Mouse (Mus musculus) liver, embryonic 13.5 days (tissue): ENCODE data around the gene Epsti1. TPM values are rescaled to one million over a fixed set of nuclear protein-coding genes. Genes with fewer than 3 reads are reported as not detected.
"Not testable (repeated sequence)": the region's sequence is repeated elsewhere in the genome, so short reads cannot be mapped to it uniquely, and the experiment has no call there.

ENCODE experiments used
- ATAC-seq: fragments of 200-750 bp; cut with Nextera tagmentation; 2 replicates; pipeline ENCODE4 v1.8.0; 2017; ENCODE audit warnings: low read depth, mild to moderate bottlenecking, moderate number of reproducible peaks, moderate library complexity
- DNase-seq: peaks from one replicate; pipeline ENCODE4 v3.0.0; 2022
- H3K27ac ChIP-seq: fragments of 300-500 bp; sonication (generic); 2 replicates; pipeline ENCODE4 v1.5.1; 2015; ENCODE audit warnings: moderate library complexity, mild to moderate bottlenecking, inconsistent platforms
- H3K27me3 ChIP-seq: fragments of 300-500 bp; sonication (generic); 2 replicates; pipeline ENCODE4 v1.6.1; 2015; ENCODE audit warnings: mild to moderate bottlenecking, inconsistent platforms
- H3K36me3 ChIP-seq: fragments of 300-500 bp; sonication (generic); 2 replicates; pipeline ENCODE4 v1.6.1; 2015; ENCODE audit warnings: mild to moderate bottlenecking, inconsistent platforms
- H3K4me1 ChIP-seq: fragments of 300-500 bp; sonication (generic); replicated peaks from 2 replicates; pipeline ENCODE4 v1.6.1; 2015; ENCODE audit warnings: inconsistent platforms
- H3K4me2 ChIP-seq: fragments of 300-500 bp; sonication (generic); 2 replicates; pipeline ENCODE4 v1.6.1; 2015; ENCODE audit warnings: inconsistent platforms, mild to moderate bottlenecking, moderate library complexity
- H3K4me3 ChIP-seq: fragments of 300-500 bp; sonication (generic); replicated peaks from 2 replicates; pipeline ENCODE4 v1.5.1; 2015; ENCODE audit warnings: mild to moderate bottlenecking, inconsistent platforms
- H3K9ac ChIP-seq: fragments of 300-500 bp; sonication (generic); 2 replicates; pipeline ENCODE4 v1.6.1; 2015; ENCODE audit warnings: mild to moderate bottlenecking, inconsistent platforms
- H3K9me3 ChIP-seq: fragments of 300-500 bp; sonication (generic); replicated peaks from 2 replicates; pipeline ENCODE4 v1.6.1; 2016; ENCODE audit warnings: inconsistent platforms
- WGBS: fragments of 180-500 bp; shearing (Covaris S2); methylation state at CpG from one replicate; pipeline ENCODE4 v1.1.7; 2015; ENCODE audit not compliant: insufficient replicate concordance; 5-methylcytosine and 5-hydroxymethylcytosine counted together
- polyA plus RNA-seq: library from polyadenylated mRNA; unstranded; fragments of >200 nt; fragmentation: Nextera tagmentation; extraction: Ambion mirVana; gene quantifications from 2 replicates; pipeline ENCODE4 v1.2.1, GENCODE M21; 2015

Gene Epsti1
- polyA plus RNA-seq, 1 experiment from 2014 or later, result 1.4 TPM

- H3K4me3 ChIP-seq, ATAC-seq, H3K36me3 ChIP-seq, DNase-seq, H3K4me2 ChIP-seq, H3K9me3 ChIP-seq, H3K27ac ChIP-seq, H3K9ac ChIP-seq, H3K27me3 ChIP-seq: not testable (repeated sequence)
- WGBS, result 29% methylated on average over 2 of the region's 2 CpGs
- peaks cover 12% of the 10 kb centered on the region; the same call in 1 of the 2 replicates for H3K4me1 ChIP-seq
Measured at GRCm38 (mm10) chr14:77877876-77878275, 26.2 kb upstream of the Epsti1 start.

GRCm38 (mm10) chr14:77881998-77882397 lies 22.0 kb upstream of the Epsti1 start:
- no peak for DNase-seq
- H3K9me3 ChIP-seq, result no peaks in the 10 kb centered on the region
- no peaks in the 10 kb centered on the region for H3K36me3 ChIP-seq
- no peak overlapping the region for H3K9ac ChIP-seq
- no peaks in the 10 kb centered on the region for H3K27me3 ChIP-seq
- no peak overlapping the region for H3K4me2 ChIP-seq
- no peak overlapping the region for H3K27ac ChIP-seq
- H3K4me3 ChIP-seq, result no peak overlapping the region
- no peak for ATAC-seq
- WGBS, result 68% methylated on average over 1 of the region's 1 CpGs
- no peaks in the 10 kb centered on the region for H3K4me1 ChIP-seq

- H3K4me3 ChIP-seq, result no peak overlapping the region
- WGBS, result 55% methylated on average over 6 of the region's 6 CpGs
- no peak overlapping the region for H3K9ac ChIP-seq
- DNase-seq (no peak), ATAC-seq (no peak)
- H3K4me1 ChIP-seq, result no peaks in the 10 kb centered on the region
- no peaks in the 10 kb centered on the region for H3K27me3 ChIP-seq
- no peak overlapping the region for H3K27ac ChIP-seq
- no peak overlapping the region for H3K4me2 ChIP-seq
- no peaks in the 10 kb centered on the region for H3K36me3 ChIP-seq
- no peaks in the 10 kb centered on the region for H3K9me3 ChIP-seq
Measured at GRCm38 (mm10) chr14:77882669-77883068, 21.4 kb upstream of the Epsti1 start.

- DNase-seq (no peak), ATAC-seq (no peak)
- no peak overlapping the region for H3K9ac ChIP-seq
- H3K27me3 ChIP-seq, result no peaks in the 10 kb centered on the region
- no peak overlapping the region for H3K4me2 ChIP-seq
- no peaks in the 10 kb centered on the region for H3K4me1 ChIP-seq
- H3K9me3 ChIP-seq, result no peaks in the 10 kb centered on the region
- no peaks in the 10 kb centered on the region for H3K36me3 ChIP-seq
- H3K27ac ChIP-seq, result no peak overlapping the region
- H3K4me3 ChIP-seq, result no peak overlapping the region
- WGBS, result 68% methylated on average over 3 of the region's 3 CpGs
Measured at GRCm38 (mm10) chr14:77886376-77886775, 17.7 kb upstream of the Epsti1 start.

- ATAC-seq, result no peak
Measured at GRCm38 (mm10) chr14:77886941-77887340, 17.1 kb upstream of the Epsti1 start.

GRCm38 (mm10) chr14:77889911-77890310 lies 14.1 kb upstream of the Epsti1 start:
- WGBS, result 66% methylated on average over 7 of the region's 7 CpGs

More at GRCm38 (mm10) chr14:77886941-77887340, 17.1 kb upstream of the Epsti1 start:
- no peaks in the 10 kb centered on the region for H3K36me3 ChIP-seq
- no peak overlapping the region for H3K4me2 ChIP-seq
- H3K9me3 ChIP-seq, result no peaks in the 10 kb centered on the region
- H3K9ac ChIP-seq, result no peak overlapping the region
- H3K27ac ChIP-seq, result no peak overlapping the region
- DNase-seq, result no peak
- H3K27me3 ChIP-seq, result no peaks in the 10 kb centered on the region
- H3K4me1 ChIP-seq, result no peaks in the 10 kb centered on the region
- H3K4me3 ChIP-seq, result no peak overlapping the region
- 68% methylated on average over 4 of the region's 4 CpGs for WGBS

GRCm38 (mm10) chr14:77895951-77896350 lies 8.1 kb upstream of the Epsti1 start:
- Histone ChIP-seq H3K4me1 (no peaks in the 10 kb centered on the region), H3K4me2 (no peak overlapping the region), H3K27me3 (no peaks in the 10 kb centered on the region), H3K9ac (no peak overlapping the region), H3K9me3 (no peaks in the 10 kb centered on the region), H3K27ac (no peak overlapping the region), H3K4me3 (no peak overlapping the region), H3K36me3 (no peaks in the 10 kb centered on the region)
- DNase-seq (no peak), ATAC-seq (no peak)
- WGBS, result 64% methylated on average over 3 of the region's 3 CpGs

More at GRCm38 (mm10) chr14:77889911-77890310, 14.1 kb upstream of the Epsti1 start:
- Histone ChIP-seq H3K27me3 (no peaks in the 10 kb centered on the region), H3K9me3 (no peaks in the 10 kb centered on the region), H3K4me3 (no peak overlapping the region), H3K36me3 (no peaks in the 10 kb centered on the region), H3K4me2 (no peak overlapping the region), H3K9ac (no peak overlapping the region), H3K4me1 (no peaks in the 10 kb centered on the region), H3K27ac (no peak overlapping the region)
- ATAC-seq, result no peak
- DNase-seq, result no peak

GRCm38 (mm10) chr14:77902541-77902940 lies 1.5 kb upstream of the Epsti1 start:
- Histone ChIP-seq H3K9me3 (no peaks in the 10 kb centered on the region), H3K9ac (no peak overlapping the region), H3K4me1 (no peaks in the 10 kb centered on the region), H3K36me3 (no peaks in the 10 kb centered on the region), H3K27ac (no peak overlapping the region), H3K4me2 (no peak overlapping the region), H3K4me3 (no peak overlapping the region), H3K27me3 (no peaks in the 10 kb centered on the region)
- no peak for DNase-seq
- no peak for ATAC-seq
- WGBS, result 65% methylated on average over 3 of the region's 3 CpGs

- Histone ChIP-seq H3K36me3 (no peaks in the 10 kb centered on the region), H3K4me2 (no peak overlapping the region), H3K27me3 (no peaks in the 10 kb centered on the region), H3K4me3 (no peak overlapping the region), H3K4me1 (no peaks in the 10 kb centered on the region), H3K9ac (no peak overlapping the region), H3K27ac (no peak overlapping the region), H3K9me3 (no peaks in the 10 kb centered on the region)
- DNase-seq (no peak), ATAC-seq (no peak)
- WGBS, result 65% methylated on average over 5 of the region's 5 CpGs
Measured at GRCm38 (mm10) chr14:77905466-77905865, 1.4 kb downstream of the Epsti1 start.

- ATAC-seq (no peak), DNase-seq (no peak)
- Histone ChIP-seq H3K9ac (no peak overlapping the region), H3K4me2 (no peak overlapping the region), H3K27ac (no peak overlapping the region), H3K4me1 (no peaks in the 10 kb centered on the region), H3K9me3 (no peaks in the 10 kb centered on the region), H3K36me3 (no peaks in the 10 kb centered on the region), H3K27me3 (no peaks in the 10 kb centered on the region), H3K4me3 (no peak overlapping the region)
- WGBS, result 58% methylated on average over 5 of the region's 5 CpGs
Measured at GRCm38 (mm10) chr14:77906586-77906985, 2.5 kb downstream of the Epsti1 start.

GRCm38 (mm10) chr14:77915776-77916175 lies 11.7 kb downstream of the Epsti1 start:
- no peak overlapping the region for H3K4me3 ChIP-seq
- ATAC-seq, result no peak
- no peaks in the 10 kb centered on the region for H3K9me3 ChIP-seq
- DNase-seq, result no peak
- 76% methylated on average over 5 of the region's 5 CpGs for WGBS
- no peaks in the 10 kb centered on the region for H3K36me3 ChIP-seq
- H3K4me1 ChIP-seq, result no peaks in the 10 kb centered on the region
- H3K27ac ChIP-seq, result no peak overlapping the region
- H3K27me3 ChIP-seq, result no peaks in the 10 kb centered on the region
- H3K4me2 ChIP-seq, result no peak overlapping the region
- no peak overlapping the region for H3K9ac ChIP-seq

- Histone ChIP-seq H3K4me2 (no peak overlapping the region), H3K27me3 (no peaks in the 10 kb centered on the region), H3K9me3 (no peaks in the 10 kb centered on the region), H3K4me1 (no peaks in the 10 kb centered on the region), H3K9ac (no peak overlapping the region), H3K27ac (no peak overlapping the region), H3K4me3 (no peak overlapping the region), H3K36me3 (no peaks in the 10 kb centered on the region)
- ATAC-seq (no peak), DNase-seq (no peak)
- WGBS, result 78% methylated on average over 8 of the region's 8 CpGs
Measured at GRCm38 (mm10) chr14:77921641-77922040, 17.6 kb downstream of the Epsti1 start.
